ENCODE assay signal across 8 mouse cellular contexts in genomic region chr11:119299391-119300245, GRCm38 (mm10). TPM values are rescaled to one million over a fixed set of nuclear protein-coding genes. Genes with fewer than 3 reads are reported as not detected.
DNase-seq lines count a peak whose midpoint lies in the region; ATAC-seq lines count a peak whose summit lies in the region.

Gene Eif4a3, minus strand, starts transcription at chr11:119300089.

- peak within 1 kb of the TSS; percentile 99 for H3K9ac ChIP-seq in intestine, embryonic 14.5 days (ENCODE audit: low read length)

- peak within 1 kb of the TSS; percentile 94 for H3K4me3 ChIP-seq in intestine, embryonic 14.5 days (ENCODE audit: low read depth, low read length)

- intact Hi-C loops in left cerebral cortex, postnatal 14 days (cut with DNase I) = loop anchor here (2.0 to 5.0 kb wide), 2 partner anchors 63 to 191 kb away; partner anchors contain the start of gene Endov

- peaks cover 39% of the 10 kb centered on the region for H3K36me3 ChIP-seq in intestine, embryonic 14.5 days (ENCODE audit: control insufficient read depth, insufficient read depth, low read length)

- H3K4me1 ChIP-seq in intestine, embryonic 14.5 days (replicated peaks; ENCODE audit: control insufficient read depth, insufficient read depth, low read length) = peaks cover 14% of the 10 kb centered on the region

- H3K4me2 ChIP-seq in intestine, embryonic 14.5 days (ENCODE audit: low read length) = peak within 1 kb of the TSS; percentile 87

- no peaks in the 10 kb centered on the region for H3K9me3 ChIP-seq in intestine, embryonic 14.5 days (ENCODE audit: control insufficient read depth, low read length)

- no peaks in the 10 kb centered on the region for H3K27me3 ChIP-seq in intestine, embryonic 14.5 days (replicated peaks; ENCODE audit: control insufficient read depth, insufficient read depth, low read length)

- peak; percentile 98 to 99 for DNase-seq in adrenal gland, adult 18-20 months (ENCODE audit: low spot score in 2 of 2)
- peak; percentile 99 for DNase-seq in embryo, embryonic 11 days
- peak; percentile 94 for DNase-seq in gastrocnemius, postnatal 25 days
- no peak for DNase-seq in intestine, embryonic 14.5 days (ENCODE audit: low spot score)
- DNase-seq in left cerebral cortex, postnatal 14 days (ENCODE audit: low spot score in 2 of 2) = peak; percentile 93 to 97
- peak; percentile 99 for DNase-seq in mesoderm, embryonic 11.5 days (ENCODE audit: low read depth, low spot score)
- DNase-seq in right cerebral cortex, postnatal 36 days (ENCODE audit: low spot score in 2 of 2) = peak; percentile 87
- peak; percentile 95 for DNase-seq in yolk sac, embryonic 10.5 days (ENCODE audit: low spot score)

- peak; percentile 91 for ATAC-seq in intestine, embryonic 14.5 days (replicated peaks; ENCODE audit: low FRiP score, low TSS enrichment, low read depth)

- H3K27ac ChIP-seq in intestine, embryonic 14.5 days (ENCODE audit: low read depth) = peak within 1 kb of the TSS; percentile 92

- under 1% methylated on average over 89 of the region's 89 CpGs for WGBS in intestine, embryonic 14.5 days

RNA-seq across cellular contexts. Expression of gene Eif4a3, which starts in this region (rescaled TPM):
- total RNA-seq in adrenal gland, adult 18-20 months (2021) = 100 to 1,000 TPM; 130 to 134 TPM
- 10 to 100 TPM; 29.9 to 36.9 TPM for total RNA-seq in gastrocnemius, postnatal 25 days (2021)
- 376 and 385 TPM in 2 replicates for polyA plus RNA-seq in intestine, embryonic 14.5 days (2014; fragmentation: Nextera tagmentation; extraction: Ambion mirVana)
- 10 to 100 TPM; 84.6 to 92.1 TPM for total RNA-seq in left cerebral cortex, postnatal 14 days (2021)
